Mouse (Mus musculus) activated CD4-positive, CD25-positive, alpha-beta regulatory T cell, adult 4 months (primary cell): ENCODE results near the gene Nck2. TPM values are rescaled to one million over a fixed set of nuclear protein-coding genes. Genes with fewer than 3 reads are reported as not detected.
A peak's percentile ranks its signal among the peaks of the same experiment; 100 is the strongest.

Source experiments
- ATAC-seq: one replicate; pipeline ENCODE4 v1.8.0; 2017
- polyA plus RNA-seq, 2 experiments: library from polyadenylated mRNA; unstranded; fragments of 100-300 nt; shearing (Covaris generic); gene quantifications; one replicate each; pipeline ENCODE4 v1.2.1; 2017

Gene Nck2
- 10 to 100 TPM; 18.5 to 24.0 TPM for polyA plus RNA-seq

- ATAC-seq = no peak
Observed at GRCm38 (mm10) chr1:43444531-43444930, at the start of gene Nck2. Gene Nck2, plus strand, starts transcription at chr1:43444579.

- ATAC-seq = no peak
Observed at GRCm38 (mm10) chr1:43395040-43395439, 49.3 kb upstream of the Nck2 start.

- ATAC-seq = no peak
Observed at GRCm38 (mm10) chr1:43395799-43396198, 48.6 kb upstream of the Nck2 start.

GRCm38 (mm10) chr1:43396522-43396921 is 47.9 kb upstream of the Nck2 start:
- no peak for ATAC-seq

- no peak for ATAC-seq
Observed at GRCm38 (mm10) chr1:43397096-43397495, 47.3 kb upstream of the Nck2 start.

- no peak for ATAC-seq
Observed at GRCm38 (mm10) chr1:43398738-43399601, 45.4 kb upstream of the Nck2 start.

- ATAC-seq = no peak
Observed at GRCm38 (mm10) chr1:43399602-43400216, 44.7 kb upstream of the Nck2 start.

GRCm38 (mm10) chr1:43400655-43401054 is 43.7 kb upstream of the Nck2 start:
- no peak for ATAC-seq

- peak; percentile 63 for ATAC-seq
Observed at GRCm38 (mm10) chr1:43403341-43403740, 41.0 kb upstream of the Nck2 start.

- ATAC-seq = no peak
Observed at GRCm38 (mm10) chr1:43404693-43405678, 39.4 kb upstream of the Nck2 start.

GRCm38 (mm10) chr1:43409019-43409418 is 35.4 kb upstream of the Nck2 start:
- ATAC-seq = no peak

- peak; percentile 52 for ATAC-seq
Observed at GRCm38 (mm10) chr1:43412825-43413224, 31.6 kb upstream of the Nck2 start.

GRCm38 (mm10) chr1:43413298-43413697 is 31.1 kb upstream of the Nck2 start:
- ATAC-seq = no peak

- no peak for ATAC-seq
Observed at GRCm38 (mm10) chr1:43413749-43414148, 30.6 kb upstream of the Nck2 start.

GRCm38 (mm10) chr1:43414228-43414627 is 30.2 kb upstream of the Nck2 start:
- no peak for ATAC-seq

- ATAC-seq = no peak
Observed at GRCm38 (mm10) chr1:43414971-43415370, 29.4 kb upstream of the Nck2 start.

- ATAC-seq = no peak
Observed at GRCm38 (mm10) chr1:43422969-43423748, 21.2 kb upstream of the Nck2 start.

- no peak for ATAC-seq
Observed at GRCm38 (mm10) chr1:43426526-43426925, 17.9 kb upstream of the Nck2 start.

- ATAC-seq = no peak
Observed at GRCm38 (mm10) chr1:43426993-43427535, 17.3 kb upstream of the Nck2 start.

- no peak for ATAC-seq
Observed at GRCm38 (mm10) chr1:43429924-43430876, 14.2 kb upstream of the Nck2 start.
